Mouse (Mus musculus) frontal cortex, adult 2 months (tissue): ENCODE measurements at regions not wholly inside any gene's neighbourhood (a gene's known extent, or its start where the extent isn't known, plus 50 kb on each side); places are given as distances from the start of the nearest gene placed in this dataset.

Experiments used
- DNase-seq, 2 experiments: peaks; one replicate each; pipeline ENCODE4 v3.0.0; 2022; ENCODE audit warnings: low spot score in 1 of 2; ENCODE audit errors: extremely low spot score in 1 of 2

GRCm38 (mm10) chr12:95547301-95547700 is 144.7 kb upstream of the Flrt2 start:
- no peak for DNase-seq

- no peak for DNase-seq
Measured at GRCm38 (mm10) chr12:95553129-95553528, 138.9 kb upstream of the Flrt2 start.

GRCm38 (mm10) chr12:95558706-95559406 is 133.2 kb upstream of the Flrt2 start:
- no peak for DNase-seq

GRCm38 (mm10) chr12:95563431-95563830 is 128.6 kb upstream of the Flrt2 start:
- DNase-seq = no peak

- DNase-seq = no peak
Measured at GRCm38 (mm10) chr12:95576772-95577171, 115.3 kb upstream of the Flrt2 start.

GRCm38 (mm10) chr12:95589011-95589410 is 103.0 kb upstream of the Flrt2 start:
- no peak for DNase-seq

GRCm38 (mm10) chr12:95619281-95619680 is 72.7 kb upstream of the Flrt2 start:
- no peak for DNase-seq

- peak; percentile 33 to 70 for DNase-seq
Measured at GRCm38 (mm10) chr12:95631029-95631428, 61.0 kb upstream of the Flrt2 start.

GRCm38 (mm10) chr12:95636647-95637046 is 55.4 kb upstream of the Flrt2 start:
- DNase-seq = no peak

- no peak for DNase-seq
Measured at GRCm38 (mm10) chr12:95639892-95640291, 52.1 kb upstream of the Flrt2 start.

GRCm38 (mm10) chr12:95641628-95642027 is 50.4 kb upstream of the Flrt2 start:
- DNase-seq = no peak
